Mouse (Mus musculus): ENCODE results near the gene Zfp385b. TPM values are rescaled to one million over a fixed set of nuclear protein-coding genes. Genes with fewer than 3 reads are reported as not detected.

Gene Zfp385b
- total RNA-seq, 4 experiments from 2014 or later, result 54.3 to 59.0 (median 56.3) TPM

GRCm38 (mm10) chr2:77522223-77522622 is 297.2 kb downstream of the Zfp385b start:
- no peak for DNase-seq (ENCODE audit: low spot score in 2 of 2)

DNA sequence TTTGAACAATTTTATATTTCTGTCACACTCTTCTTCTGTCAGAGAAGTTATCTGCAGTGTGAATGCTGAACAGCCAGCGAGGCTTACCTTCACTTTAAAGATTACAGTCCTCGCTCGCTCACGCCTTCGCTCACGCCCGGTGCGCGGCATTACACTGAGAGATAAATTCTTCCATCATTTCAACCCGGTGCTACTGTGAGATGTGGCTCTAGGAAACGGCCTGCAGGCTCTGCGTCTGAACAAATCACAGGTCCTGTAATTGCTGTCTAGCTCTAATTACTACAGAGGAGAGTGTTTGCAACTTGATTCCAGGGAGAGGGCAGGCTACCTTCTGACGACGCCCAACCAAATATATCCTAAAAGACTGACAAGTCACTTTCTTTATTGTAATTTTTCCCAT is 300.1 kb downstream of the Zfp385b start:
- peak in 1 of 2 experiments; percentile 18 for DNase-seq (ENCODE audit: low spot score in 2 of 2)

DNA sequence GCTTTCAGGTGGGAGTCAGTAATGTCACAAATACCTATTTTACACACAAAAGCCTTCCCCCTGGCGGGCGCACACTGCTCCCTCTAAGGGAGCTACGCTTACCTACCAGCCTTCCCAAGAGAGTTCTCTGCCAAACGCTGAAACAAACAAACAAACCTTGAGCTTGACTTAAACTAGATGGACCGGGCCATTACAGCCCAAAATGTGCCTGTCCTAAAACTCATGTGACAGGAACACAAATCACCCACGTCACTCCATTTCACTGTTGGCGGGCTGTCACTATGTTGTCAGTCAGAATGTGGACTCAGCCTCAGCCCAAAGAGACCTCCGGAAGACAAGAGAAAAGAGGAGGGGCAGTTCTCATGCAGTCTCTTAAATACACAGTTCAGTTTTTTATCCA is 300.7 kb downstream of the Zfp385b start:
- no peak for DNase-seq (ENCODE audit: low spot score in 2 of 2)

DNA sequence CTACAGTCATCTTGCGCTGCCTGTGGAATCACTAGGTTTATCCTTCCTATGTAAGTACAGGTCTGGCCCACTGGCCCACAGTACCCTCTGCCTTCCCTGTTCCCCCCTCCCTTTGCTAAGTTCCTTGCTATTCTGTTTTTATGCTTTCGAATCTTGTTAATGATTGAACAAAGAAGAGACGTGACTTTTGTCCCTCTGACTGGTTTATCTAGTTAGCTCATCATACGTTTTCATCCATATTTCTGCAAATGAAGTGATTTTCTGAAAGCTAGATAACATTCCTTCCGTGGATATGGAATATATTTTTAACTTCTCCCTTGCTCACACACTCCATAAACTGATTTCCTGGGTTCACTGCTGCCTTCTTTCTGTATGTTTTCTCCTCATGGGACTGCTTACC is 302.8 kb downstream of the Zfp385b start:
- no peak for DNase-seq (ENCODE audit: low spot score in 2 of 2)

- no peak for DNase-seq (ENCODE audit: low spot score in 2 of 2)
Observed at GRCm38 (mm10) chr2:77515654-77516053, 303.8 kb downstream of the Zfp385b start.

DNA sequence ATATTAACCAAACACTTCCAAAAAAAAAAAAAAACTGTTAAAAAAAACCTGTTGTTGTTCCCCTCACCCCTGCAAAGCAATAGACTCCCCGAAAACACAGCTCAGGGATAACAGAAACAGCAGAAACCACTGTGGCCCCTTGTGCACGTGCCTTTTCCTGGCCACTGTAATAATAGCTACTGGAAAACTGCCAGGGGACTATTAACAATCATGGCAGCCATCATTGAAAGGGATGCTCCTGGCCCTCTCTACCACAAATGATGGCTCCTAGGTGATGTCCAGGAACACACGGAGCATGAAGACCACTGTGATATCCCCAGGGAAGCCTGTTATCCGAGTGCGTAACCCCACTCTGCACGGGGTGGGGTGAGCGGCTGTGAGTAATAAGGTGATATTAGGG is 304.4 kb downstream of the Zfp385b start:
- DNase-seq (ENCODE audit: low spot score in 2 of 2), result no peak

DNA sequence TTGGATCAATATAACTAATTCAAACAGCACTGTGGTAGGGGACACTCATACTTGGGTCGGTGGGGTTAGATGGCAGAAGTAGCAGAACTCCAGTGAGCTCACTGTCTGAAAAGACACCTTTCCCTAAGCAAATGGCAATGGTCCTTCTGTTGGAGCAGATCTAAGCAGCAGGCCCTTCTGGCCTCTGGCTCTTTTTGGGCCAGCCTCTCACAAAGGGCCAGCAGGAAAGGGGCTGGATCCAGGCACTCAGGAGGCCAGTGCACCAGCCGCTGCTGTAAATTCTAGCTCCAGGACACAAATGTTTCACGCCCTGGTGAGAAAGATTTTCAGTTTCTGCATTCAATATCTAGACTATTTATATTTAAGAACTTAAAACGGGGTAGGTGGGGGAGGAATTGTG is 305.0 kb downstream of the Zfp385b start:
- no peak for DNase-seq (ENCODE audit: low spot score in 2 of 2)

DNA sequence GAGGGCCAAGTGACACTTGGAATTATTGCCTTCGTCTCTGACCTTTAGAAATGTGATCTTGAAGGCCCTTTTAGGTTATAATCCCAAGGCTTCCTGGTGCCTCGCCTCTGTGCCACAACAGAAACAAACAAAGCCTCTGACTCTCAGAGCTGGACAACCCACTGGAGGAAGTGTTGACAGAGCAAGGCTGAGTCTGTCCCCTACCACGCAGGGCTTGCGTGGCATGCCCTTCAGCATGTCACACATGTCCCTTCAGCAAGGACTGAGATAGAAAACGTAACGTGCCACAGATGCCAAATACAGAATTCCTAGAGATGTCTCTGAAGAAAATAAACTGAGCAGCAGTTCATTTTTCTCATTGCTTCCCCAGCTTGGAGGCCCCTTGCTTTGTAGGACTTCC is 310.7 kb downstream of the Zfp385b start:
- DNase-seq (ENCODE audit: low spot score in 2 of 2), result no peak

DNA sequence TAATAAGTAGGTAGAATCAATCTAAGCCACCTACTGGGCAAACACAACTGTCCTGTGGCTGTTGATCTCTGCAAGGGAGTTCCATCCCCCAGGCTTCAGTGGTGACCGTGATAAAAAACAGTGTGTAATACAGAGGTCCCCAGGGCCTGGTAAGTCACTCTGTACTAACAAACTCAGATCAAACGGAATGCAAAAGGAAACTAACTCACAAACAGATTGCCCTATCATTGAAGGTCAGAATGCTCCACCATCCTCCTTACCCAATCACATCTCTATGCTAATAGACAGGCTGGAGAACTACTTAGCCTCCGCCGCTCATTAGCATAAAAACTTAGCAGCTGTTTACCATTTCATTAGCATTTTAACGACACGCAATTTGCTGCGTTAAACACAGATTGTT is 313.1 kb downstream of the Zfp385b start:
- DNase-seq (ENCODE audit: low spot score in 2 of 2), result no peak

DNA sequence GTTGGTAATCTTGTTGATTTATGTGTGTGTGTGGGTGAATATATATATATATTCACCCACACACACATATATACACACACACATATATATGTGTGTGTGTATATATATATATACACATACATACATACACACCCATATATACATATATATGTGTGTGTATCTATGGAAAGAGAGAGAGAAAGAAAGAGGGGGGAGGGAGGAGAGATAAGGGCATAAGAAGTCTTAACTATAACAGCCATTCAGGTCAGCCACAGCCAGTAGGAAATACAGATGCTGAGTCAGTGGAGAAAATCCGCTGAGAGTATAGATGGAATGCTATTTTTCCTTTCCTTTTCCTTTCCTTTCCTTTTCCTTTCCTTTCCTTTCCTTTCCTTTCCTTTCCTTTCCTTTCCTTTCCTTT is 313.8 kb downstream of the Zfp385b start:
- no peak for DNase-seq (ENCODE audit: low spot score in 2 of 2)

GRCm38 (mm10) chr2:77503674-77504351 is 315.6 kb downstream of the Zfp385b start:
- no peak for DNase-seq (ENCODE audit: low spot score in 2 of 2)

DNA sequence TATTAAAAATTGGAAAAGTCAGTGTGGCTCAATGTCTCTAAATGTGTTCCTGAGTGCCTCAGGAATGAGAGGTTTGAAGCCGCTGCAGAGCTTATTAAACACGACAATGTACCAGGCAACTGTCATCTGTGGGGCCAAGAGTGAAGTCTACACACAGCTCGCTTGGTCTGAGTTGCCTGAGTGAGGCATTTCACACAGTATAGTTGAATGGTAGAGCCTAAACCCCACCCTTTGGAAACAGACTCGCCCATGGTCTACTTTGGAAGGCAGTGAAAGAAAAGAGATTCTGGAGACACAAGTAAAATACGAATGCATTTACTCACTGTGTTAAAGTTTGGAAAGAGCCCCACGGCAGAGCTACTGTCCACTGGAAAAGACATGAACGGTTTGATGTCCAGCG is 316.2 kb downstream of the Zfp385b start:
- DNase-seq (ENCODE audit: low spot score in 2 of 2), result no peak

DNA sequence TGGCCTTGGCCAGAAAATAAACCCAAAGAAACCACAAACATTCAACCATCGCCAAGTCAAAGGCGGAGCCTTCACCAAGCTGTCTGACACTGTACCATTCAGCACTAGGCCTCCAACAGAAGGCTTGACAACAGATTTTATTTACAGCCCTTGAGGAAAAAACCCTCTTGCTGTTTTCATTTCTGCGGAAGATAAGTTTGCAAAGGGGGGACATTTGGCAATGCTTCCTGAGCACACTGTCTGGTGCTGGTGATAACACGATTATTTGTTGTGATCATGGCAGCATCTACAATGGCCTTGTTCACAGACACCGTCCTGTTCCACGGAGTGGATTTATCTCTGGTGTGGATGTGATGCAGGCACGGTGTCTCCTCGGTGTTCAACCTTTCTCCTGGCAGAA is 317.0 kb downstream of the Zfp385b start:
- no peak for DNase-seq (ENCODE audit: low spot score in 2 of 2)

GRCm38 (mm10) chr2:77500480-77500879 is 319.0 kb downstream of the Zfp385b start:
- no peak for DNase-seq (ENCODE audit: low spot score in 2 of 2)

DNA sequence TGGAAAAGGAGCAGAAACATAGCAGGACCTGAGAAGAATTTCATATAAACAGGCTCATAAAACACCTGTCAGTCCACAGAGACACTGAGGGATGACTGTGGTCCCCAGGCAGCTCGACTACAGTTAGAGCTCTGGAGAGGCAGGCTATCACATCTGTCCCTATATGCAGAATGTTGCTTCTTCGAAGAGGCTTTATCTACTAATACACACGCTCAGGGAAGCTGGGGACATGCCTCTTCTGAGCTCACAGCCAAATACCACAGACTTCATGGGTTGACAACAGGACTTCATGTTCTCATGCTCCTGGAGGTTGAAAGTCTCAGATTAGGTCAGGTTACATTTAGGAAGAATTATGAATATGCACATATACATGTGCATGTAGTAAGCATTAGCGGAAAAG is 321.1 kb downstream of the Zfp385b start:
- no peak for DNase-seq (ENCODE audit: low spot score in 2 of 2)

DNA sequence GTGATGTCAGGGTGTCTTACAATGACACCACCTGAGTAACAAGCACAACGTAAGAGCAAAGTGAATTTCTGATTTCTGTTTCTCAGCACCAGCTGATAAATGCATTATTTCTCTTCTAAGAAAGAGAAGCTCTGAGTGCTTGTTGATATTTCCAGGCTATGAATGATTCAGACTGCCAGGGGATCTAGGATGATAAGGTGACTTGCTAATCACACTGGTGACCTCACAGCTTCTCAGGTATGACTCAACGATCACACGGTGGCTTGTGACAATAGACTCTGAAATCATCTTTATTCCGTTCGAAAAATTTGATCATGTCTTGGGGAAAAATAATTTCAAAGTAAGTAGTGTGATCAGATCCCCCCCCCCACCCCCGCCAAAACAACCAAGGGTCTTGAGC is 321.5 kb downstream of the Zfp385b start:
- no peak for DNase-seq (ENCODE audit: low spot score in 2 of 2)

DNA sequence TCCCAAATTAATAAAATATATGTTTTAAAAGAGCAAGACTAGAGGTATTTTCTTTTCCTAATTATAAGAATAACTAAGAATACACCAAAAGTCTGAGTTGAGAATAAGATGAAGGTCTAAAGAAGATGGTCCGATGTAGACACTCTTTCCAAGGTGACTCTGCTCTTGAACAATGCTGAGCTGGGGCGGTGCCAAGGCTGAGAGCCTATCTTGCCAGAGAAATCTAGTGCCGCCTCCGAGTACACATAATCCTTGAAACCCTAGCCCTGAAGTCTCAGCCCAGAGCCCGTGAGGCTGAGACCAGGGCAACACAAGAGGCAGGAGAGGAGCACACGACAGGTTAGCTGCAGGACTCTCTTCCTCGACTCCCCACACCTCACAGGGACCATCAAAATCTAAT is 323.4 kb downstream of the Zfp385b start:
- DNase-seq (ENCODE audit: low spot score in 2 of 2), result no peak

DNA sequence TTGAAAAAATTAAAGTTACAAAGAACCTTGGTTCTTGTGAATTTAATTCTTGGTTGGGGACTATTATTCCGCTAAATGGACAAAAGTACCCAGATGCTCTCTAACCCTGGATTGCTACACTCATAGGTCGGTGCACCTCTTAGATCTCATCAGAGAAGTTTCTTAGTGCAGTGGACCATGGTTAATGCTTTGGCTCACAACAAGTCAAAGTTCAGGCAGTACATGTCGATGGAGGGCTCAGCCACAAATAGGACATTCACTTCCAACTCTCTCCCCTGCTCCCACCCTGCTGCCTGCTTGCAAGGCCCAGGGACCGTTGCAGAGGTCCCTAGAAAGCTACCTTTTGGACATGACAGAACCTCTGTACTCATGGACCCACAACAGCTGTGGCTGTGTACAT is 324.1 kb downstream of the Zfp385b start:
- no peak for DNase-seq (ENCODE audit: low spot score in 2 of 2)

DNA sequence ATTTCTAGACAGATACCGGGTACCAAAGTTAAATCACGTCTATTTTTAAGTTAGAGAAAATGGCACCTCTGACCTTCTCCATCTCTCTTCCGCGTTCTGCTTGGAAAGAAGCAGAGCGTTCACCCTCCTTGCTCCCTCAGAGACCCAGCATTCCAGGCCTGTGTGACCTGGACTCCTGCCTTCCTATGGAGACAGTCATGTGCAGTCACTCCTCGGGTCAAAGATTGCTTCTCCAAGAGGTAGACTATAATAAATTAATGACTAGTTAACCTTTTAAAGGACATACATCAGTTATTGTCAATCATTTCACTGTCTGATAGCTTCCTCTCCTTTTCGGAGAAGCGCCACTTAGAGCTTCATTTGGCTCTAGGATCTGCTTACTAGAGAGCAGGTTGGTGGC is 325.7 kb downstream of the Zfp385b start:
- no peak for DNase-seq (ENCODE audit: low spot score in 2 of 2)

- no peak for DNase-seq (ENCODE audit: low spot score in 2 of 2)
Observed at GRCm38 (mm10) chr2:77487151-77487550, 332.3 kb downstream of the Zfp385b start.

GRCm38 (mm10) chr2:77481274-77481673 is 338.2 kb downstream of the Zfp385b start:
- no peak for DNase-seq (ENCODE audit: low spot score in 2 of 2)

- DNase-seq (ENCODE audit: low spot score in 2 of 2), result no peak
Observed at GRCm38 (mm10) chr2:77477536-77477935, 341.9 kb downstream of the Zfp385b start.

DNA sequence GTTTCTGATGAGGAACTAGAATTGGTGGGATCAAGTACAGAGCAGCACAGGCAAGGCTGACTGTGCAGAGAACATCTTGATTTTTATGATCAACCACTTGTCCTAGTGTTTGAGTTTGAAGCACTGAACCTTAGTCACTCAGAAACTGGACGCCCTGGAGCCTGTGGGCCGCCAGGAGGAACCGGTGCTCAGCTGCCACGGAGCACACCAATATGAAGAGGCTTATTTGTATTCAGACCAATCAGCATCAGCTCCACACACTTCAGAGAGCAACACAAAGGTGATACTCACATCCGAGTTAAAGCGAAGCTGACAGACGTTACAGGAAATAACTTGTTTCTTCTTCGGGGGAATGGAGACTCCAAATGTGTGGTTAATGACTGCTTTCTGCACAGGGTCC is 343.0 kb downstream of the Zfp385b start:
- no peak for DNase-seq (ENCODE audit: low spot score in 2 of 2)

DNA sequence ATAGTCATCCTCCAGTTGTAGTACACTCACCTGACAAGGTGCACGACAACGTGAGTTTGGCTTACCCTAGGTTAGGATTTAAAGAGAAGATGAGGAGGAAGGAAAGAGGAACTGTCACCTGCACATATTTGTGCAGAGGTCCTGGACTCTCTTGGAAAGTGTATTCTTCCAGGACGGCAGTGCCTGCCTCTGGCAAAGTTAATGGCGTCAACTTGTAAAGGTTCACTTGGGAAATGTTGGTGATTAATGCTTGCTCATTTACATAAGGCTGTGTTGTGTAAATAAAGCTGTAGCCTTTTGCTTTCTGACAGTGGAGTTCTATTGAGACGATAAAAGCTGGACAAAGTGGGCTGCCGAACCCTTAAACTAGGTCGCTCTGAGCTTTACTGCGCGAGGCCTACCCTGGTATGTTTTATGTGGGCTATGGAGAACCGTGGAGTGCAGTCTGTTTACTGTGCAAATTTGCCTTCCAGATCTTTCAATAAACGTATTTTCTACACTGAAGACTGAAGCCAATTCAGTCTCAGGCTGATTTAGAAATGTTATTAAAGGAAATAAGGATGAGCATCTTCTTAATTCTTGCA is 347.1 kb downstream of the Zfp385b start:
- no peak for DNase-seq (ENCODE audit: low spot score in 2 of 2)

All from left cerebral cortex, adult 8-10 months (tissue).